Mouse (Mus musculus): ENCODE results near the gene Pfn2. TPM values are rescaled to one million over a fixed set of nuclear protein-coding genes. Genes with fewer than 3 reads are reported as not detected.
"Not testable (repeated sequence)": the region's sequence is repeated elsewhere in the genome, so short reads cannot be mapped to it uniquely, and the experiment has no call there.

Gene Pfn2
- total and polyA plus RNA-seq, 2 experiments = 1.6 to 2.0 TPM

- H3K27me3 ChIP-seq (ENCODE audit: control insufficient read depth, insufficient read depth, low read length) = no peaks in the 10 kb centered on the region
- no peaks in the 10 kb centered on the region for H3K79me2 ChIP-seq (ENCODE audit: control insufficient read depth, insufficient read depth, low read length)
- H3K36me3 ChIP-seq (ENCODE audit: control insufficient read depth, insufficient read depth, low read length) = peaks cover 2% of the 10 kb centered on the region; the same call in 1 of the 2 replicates
- H3K27ac ChIP-seq (replicated peaks; ENCODE audit: insufficient read depth, low read depth, low read length) = no peak overlapping the region
- DNase-seq (ENCODE audit: extremely low read depth, low read depth, low spot score) = peak; percentile 24
- H3K4me3 ChIP-seq (ENCODE audit: insufficient read depth, low read depth, low read length) = no peak overlapping the region
- no peak overlapping the region for H3K9ac ChIP-seq (ENCODE audit: low read depth, low read length)
- H3K4me1 ChIP-seq (ENCODE audit: control insufficient read depth, insufficient read depth, low read length) = peaks cover 3% of the 10 kb centered on the region; the same call in 1 of the 2 replicates
- TF ChIP-seq POLR2A (IDR thresholded peaks at IDR 0.05; ENCODE audit: extremely low read depth, insufficient read depth, low read length) (no peak), CTCF (IDR thresholded peaks at IDR 0.05; ENCODE audit: low read depth, low read length) (peak; percentile 29)
Observed at GRCm38 (mm10) chr3:57843775-57844174, 4.1 kb downstream of the Pfn2 start.

- Histone ChIP-seq H3K4me3 (ENCODE audit: insufficient read depth, low read depth, low read length) (no peak overlapping the region), H3K9ac (ENCODE audit: low read depth, low read length) (no peak overlapping the region), H3K4me1 (ENCODE audit: control insufficient read depth, insufficient read depth, low read length) (no peaks in the 10 kb centered on the region), H3K79me2 (ENCODE audit: control insufficient read depth, insufficient read depth, low read length) (no peaks in the 10 kb centered on the region), H3K36me3 (ENCODE audit: control insufficient read depth, insufficient read depth, low read length) (peaks cover 17% of the 10 kb centered on the region; the same call in 1 of the 2 replicates), H3K27ac (replicated peaks; ENCODE audit: insufficient read depth, low read depth, low read length) (no peak overlapping the region), H3K27me3 (ENCODE audit: control insufficient read depth, insufficient read depth, low read length) (no peaks in the 10 kb centered on the region)
- 90% methylated on average over 4 of the region's 4 CpGs for WGBS
- TF ChIP-seq CTCF (IDR thresholded peaks at IDR 0.05; ENCODE audit: low read depth, low read length) = no peak
- no peak for TF ChIP-seq POLR2A (IDR thresholded peaks at IDR 0.05; ENCODE audit: extremely low read depth, insufficient read depth, low read length)
- DNase-seq (ENCODE audit: extremely low read depth, low read depth, low spot score) = no peak
Observed at GRCm38 (mm10) chr3:57836911-57837310, 11.0 kb downstream of the Pfn2 start.

- H3K4me3 ChIP-seq (ENCODE audit: insufficient read depth, low read depth, low read length) = no peak overlapping the region
- no peak overlapping the region for H3K9ac ChIP-seq (ENCODE audit: low read depth, low read length)
- DNase-seq (ENCODE audit: extremely low read depth, low read depth, low spot score) = no peak
- 91% methylated on average over 11 of the region's 11 CpGs for WGBS
- no peaks in the 10 kb centered on the region for H3K79me2 ChIP-seq (ENCODE audit: control insufficient read depth, insufficient read depth, low read length)
- no peaks in the 10 kb centered on the region for H3K4me1 ChIP-seq (ENCODE audit: control insufficient read depth, insufficient read depth, low read length)
- H3K27me3 ChIP-seq (ENCODE audit: control insufficient read depth, insufficient read depth, low read length) = no peaks in the 10 kb centered on the region
- no peak overlapping the region for H3K27ac ChIP-seq (replicated peaks; ENCODE audit: insufficient read depth, low read depth, low read length)
- TF ChIP-seq POLR2A (IDR thresholded peaks at IDR 0.05; ENCODE audit: extremely low read depth, insufficient read depth, low read length) (no peak), CTCF (IDR thresholded peaks at IDR 0.05; ENCODE audit: low read depth, low read length) (no peak)
- H3K36me3 ChIP-seq (ENCODE audit: control insufficient read depth, insufficient read depth, low read length) = peaks cover 28% of the 10 kb centered on the region
Observed at GRCm38 (mm10) chr3:57833585-57833984, 14.3 kb downstream of the Pfn2 start.

- DNase-seq (ENCODE audit: extremely low read depth, low read depth, low spot score) = no peak
- Histone ChIP-seq H3K27ac (replicated peaks; ENCODE audit: insufficient read depth, low read depth, low read length) (no peak overlapping the region), H3K36me3 (ENCODE audit: control insufficient read depth, insufficient read depth, low read length) (peaks cover 43% of the 10 kb centered on the region), H3K4me1 (ENCODE audit: control insufficient read depth, insufficient read depth, low read length) (peaks cover 4% of the 10 kb centered on the region), H3K79me2 (ENCODE audit: control insufficient read depth, insufficient read depth, low read length) (no peaks in the 10 kb centered on the region), H3K9ac (ENCODE audit: low read depth, low read length) (no peak overlapping the region), H3K4me3 (ENCODE audit: insufficient read depth, low read depth, low read length) (no peak overlapping the region), H3K27me3 (ENCODE audit: control insufficient read depth, insufficient read depth, low read length) (no peaks in the 10 kb centered on the region)
- 97% methylated on average over 3 of the region's 3 CpGs for WGBS
- no peak for TF ChIP-seq CTCF (IDR thresholded peaks at IDR 0.05; ENCODE audit: low read depth, low read length)
- no peak for TF ChIP-seq POLR2A (IDR thresholded peaks at IDR 0.05; ENCODE audit: extremely low read depth, insufficient read depth, low read length)
Observed at GRCm38 (mm10) chr3:57825866-57826265, 22.0 kb downstream of the Pfn2 start.

- H3K36me3 ChIP-seq (ENCODE audit: control insufficient read depth, insufficient read depth, low read length) = no peaks in the 10 kb centered on the region; the same call in 1 of the 2 replicates
- no peaks in the 10 kb centered on the region for H3K27me3 ChIP-seq (ENCODE audit: control insufficient read depth, insufficient read depth, low read length)
- TF ChIP-seq CTCF (IDR thresholded peaks at IDR 0.05; ENCODE audit: low read depth, low read length) (no peak), POLR2A (IDR thresholded peaks at IDR 0.05; ENCODE audit: extremely low read depth, insufficient read depth, low read length) (no peak)
- no peak overlapping the region for H3K4me3 ChIP-seq (ENCODE audit: insufficient read depth, low read depth, low read length)
- no peak overlapping the region for H3K27ac ChIP-seq (replicated peaks; ENCODE audit: insufficient read depth, low read depth, low read length)
- no peaks in the 10 kb centered on the region for H3K4me1 ChIP-seq (ENCODE audit: control insufficient read depth, insufficient read depth, low read length)
- DNase-seq (ENCODE audit: extremely low read depth, low read depth, low spot score) = peak; percentile 15
- WGBS = 94% methylated on average over 6 of the region's 6 CpGs
- no peaks in the 10 kb centered on the region; the same call in 1 of the 2 replicates for H3K79me2 ChIP-seq (ENCODE audit: control insufficient read depth, insufficient read depth, low read length)
- no peak overlapping the region for H3K9ac ChIP-seq (ENCODE audit: low read depth, low read length)
Observed at GRCm38 (mm10) chr3:57815447-57815846, 32.4 kb downstream of the Pfn2 start.

- not testable (repeated sequence) for H3K4me3 ChIP-seq (ENCODE audit: insufficient read depth, low read depth, low read length); H3K79me2 ChIP-seq (ENCODE audit: control insufficient read depth, insufficient read depth, low read length); H3K27ac ChIP-seq (replicated peaks; ENCODE audit: insufficient read depth, low read depth, low read length); DNase-seq (ENCODE audit: extremely low read depth, low read depth, low spot score); H3K27me3 ChIP-seq (ENCODE audit: control insufficient read depth, insufficient read depth, low read length); H3K9ac ChIP-seq (ENCODE audit: low read depth, low read length); H3K4me1 ChIP-seq (ENCODE audit: control insufficient read depth, insufficient read depth, low read length)
- peaks cover 17% of the 10 kb centered on the region for H3K36me3 ChIP-seq (ENCODE audit: control insufficient read depth, insufficient read depth, low read length)
- 77% methylated on average over 6 of the region's 6 CpGs for WGBS
Observed at GRCm38 (mm10) chr3:57795071-57795470, 52.8 kb downstream of the Pfn2 start.

Other genes with a start within 250 kb of the Pfn2 start
- gene Commd2, start 196.4 kb downstream of the Pfn2 start, total RNA-seq (2014; rRNA removed) = 17.3 and 21.2 TPM in 2 replicates
- 13.4 and 13.9 TPM in 2 replicates for gene Commd2, start 196.4 kb downstream of the Pfn2 start, polyA plus RNA-seq (2012; rRNA removed)
- gene Ankub1, start 155.3 kb downstream of the Pfn2 start, total RNA-seq (2014; rRNA removed) = 0.18 and 0.34 TPM in 2 replicates
- 0.12 and 0.14 TPM in 2 replicates for gene Ankub1, start 155.3 kb downstream of the Pfn2 start, polyA plus RNA-seq (2012; rRNA removed)
- gene Rnf13, start 112.0 kb downstream of the Pfn2 start, total RNA-seq (2014; rRNA removed) = 193 and 201 TPM in 2 replicates
- 127 and 144 TPM in 2 replicates for gene Rnf13, start 112.0 kb downstream of the Pfn2 start, polyA plus RNA-seq (2012; rRNA removed)

Measured in liver, adult 2 months (tissue).